9 mouse cellular contexts compared by ENCODE assay signal in genomic region chr13:84345791-84346511, GRCm38 (mm10).
DNase-seq lines count a peak whose midpoint lies in the region; ATAC-seq lines count a peak whose summit lies in the region.
"Had no signal": no experiment of that assay in that cellular context is flagged by ENCODE, and none has a peak within 500 bp of the region (broad histone marks: within the 10 kb centered on the region; RNA-seq: fewer than 3 reads in every experiment).

No protein-coding gene starts in this region.

- H3K27me3 ChIP-seq in kidney, embryonic 14.5 days (ENCODE audit: control insufficient read depth, insufficient read depth, low read length): peaks cover 42% of the 10 kb centered on the region
- H3K27me3 ChIP-seq in forebrain, embryonic 16.5 days (replicated peaks; ENCODE audit: control insufficient read depth, insufficient read depth, low read length): no peaks in the 10 kb centered on the region
- H3K27me3 ChIP-seq in midbrain, embryonic 11.5 days (ENCODE audit: control insufficient read depth, insufficient read depth, low read length): peaks cover 18% of the 10 kb centered on the region

- no peak for DNase-seq in kidney, adult 9 months
- DNase-seq in cerebellum, adult 11-12 months: peak; percentile 26
- DNase-seq in midbrain, embryonic 11.5 days (ENCODE audit: low spot score, missing footprints): peak; percentile 97
- DNase-seq in ovary, adult 18-20 months (ENCODE audit: low spot score): no peak
- DNase-seq in c-Kit-positive CD71-positive TER-119-positive erythroid progenitor cells, embryonic 14.5 days (ENCODE audit: low spot score): no peak
- DNase-seq in adipocyte (ENCODE audit: low spot score): no peak

- H3K27ac ChIP-seq in kidney, embryonic 14.5 days (ENCODE audit: low read depth, low read length): no peak overlapping the region
- peak overlapping the region; percentile 100 for H3K27ac ChIP-seq in forebrain, embryonic 16.5 days (ENCODE audit: low read length)
- H3K27ac ChIP-seq in midbrain, embryonic 11.5 days (ENCODE audit: low read depth, low read length): peak overlapping the region; percentile 91

- WGBS in kidney, embryonic 14.5 days: under 1% methylated on average over 30 of the region's 30 CpGs
- 3% methylated on average over 30 of the region's 30 CpGs for WGBS in forebrain, embryonic 16.5 days
- WGBS in midbrain, embryonic 11.5 days: under 1% methylated on average over 30 of the region's 30 CpGs

- no peak overlapping the region for H3K9ac ChIP-seq in kidney, embryonic 14.5 days (ENCODE audit: low read depth, low read length)
- peak overlapping the region; percentile 67 for H3K9ac ChIP-seq in forebrain, embryonic 16.5 days (replicated peaks; ENCODE audit: low read depth, low read length)
- peak overlapping the region; percentile 67 for H3K9ac ChIP-seq in midbrain, embryonic 11.5 days (ENCODE audit: low read length)

- H3K9me3 ChIP-seq in kidney, embryonic 14.5 days (ENCODE audit: control insufficient read depth, low read length): no peaks in the 10 kb centered on the region
- H3K9me3 ChIP-seq in forebrain, embryonic 16.5 days (ENCODE audit: control insufficient read depth, low read length): no peaks in the 10 kb centered on the region
- H3K9me3 ChIP-seq in midbrain, embryonic 11.5 days (ENCODE audit: control insufficient read depth, low read length): no peaks in the 10 kb centered on the region

- no peak overlapping the region for H3K4me2 ChIP-seq in kidney, embryonic 14.5 days (replicated peaks; ENCODE audit: low read depth, low read length)
- H3K4me2 ChIP-seq in forebrain, embryonic 16.5 days (ENCODE audit: low read length): peak overlapping the region; percentile 88
- H3K4me2 ChIP-seq in midbrain, embryonic 11.5 days: peak overlapping the region; percentile 59

- no peaks in the 10 kb centered on the region for H3K36me3 ChIP-seq in kidney, embryonic 14.5 days (ENCODE audit: control insufficient read depth, insufficient read depth, low read length)
- no peaks in the 10 kb centered on the region for H3K36me3 ChIP-seq in forebrain, embryonic 16.5 days (ENCODE audit: control insufficient read depth, insufficient read depth)
- H3K36me3 ChIP-seq in midbrain, embryonic 11.5 days (ENCODE audit: control insufficient read depth, insufficient read depth, low read length): no peaks in the 10 kb centered on the region

- ATAC-seq in kidney, embryonic 14.5 days (ENCODE audit: low FRiP score, low TSS enrichment): no peak
- no peak for ATAC-seq in forebrain, embryonic 16.5 days
- no peak for ATAC-seq in midbrain, embryonic 11.5 days (ENCODE audit: low FRiP score)
- ATAC-seq: Patski had no signal

- H3K4me3 ChIP-seq in kidney, embryonic 14.5 days (ENCODE audit: low read length): 0 out of 2 replicates have a peak overlapping the region, but pooled peaks have one; percentile 1
- peak overlapping the region; percentile 30 for H3K4me3 ChIP-seq in forebrain, embryonic 16.5 days (replicated peaks; ENCODE audit: low read length)
- H3K4me3 ChIP-seq in midbrain, embryonic 11.5 days (ENCODE audit: low read depth, low read length): peak overlapping the region; percentile 29

- peaks cover 3% of the 10 kb centered on the region; the same call in 1 of the 2 replicates for H3K4me1 ChIP-seq in kidney, embryonic 14.5 days (ENCODE audit: control insufficient read depth, insufficient read depth, low read length)
- H3K4me1 ChIP-seq in forebrain, embryonic 16.5 days (replicated peaks; ENCODE audit: control insufficient read depth, insufficient read depth, low read length): peaks cover 40% of the 10 kb centered on the region
- H3K4me1 ChIP-seq in midbrain, embryonic 11.5 days (ENCODE audit: control insufficient read depth, insufficient read depth, low read length): peaks cover 44% of the 10 kb centered on the region

Comparison
In these comparisons a context has a peak if more than half of its experiments do, and no peak if none do; other contexts are left out.
1. DNase-seq: peak in cerebellum, adult 11-12 months (single experiment) and midbrain, embryonic 11.5 days (single experiment); none in kidney, adult 9 months (single experiment), ovary, adult 18-20 months (single experiment), c-Kit-positive CD71-positive TER-119-positive erythroid progenitor cells, embryonic 14.5 days (single experiment) and adipocyte (single experiment).
2. Peak in every context shown above with its lines, with median percentiles within 50 percentile points of each other: H3K4me3 ChIP-seq.